Mouse (Mus musculus) midbrain, embryonic 13.5 days (tissue): ENCODE data around the gene Cuedc1. TPM values are rescaled to one million over a fixed set of nuclear protein-coding genes. Genes with fewer than 3 reads are reported as not detected.

Experiments
- ATAC-seq: fragments of 200-750 bp; cut with Nextera tagmentation; 2 replicates; pipeline ENCODE4 v1.8.0; 2017; ENCODE audit warnings: mild to moderate bottlenecking, moderate TSS enrichment, moderate library complexity
- H3K27ac ChIP-seq: fragments of 300-500 bp; sonication (generic); 2 replicates; pipeline ENCODE4 v1.5.1; 2015; ENCODE audit warnings: inconsistent platforms, mild to moderate bottlenecking, moderate library complexity
- H3K27me3 ChIP-seq: fragments of 300-500 bp; sonication (generic); 2 replicates; pipeline ENCODE4 v1.6.1; 2015; ENCODE audit warnings: mild to moderate bottlenecking, inconsistent platforms
- H3K36me3 ChIP-seq: fragments of 300-500 bp; sonication (generic); 2 replicates; pipeline ENCODE4 v1.6.1; 2015; ENCODE audit warnings: mild to moderate bottlenecking, inconsistent platforms
- H3K4me1 ChIP-seq: fragments of 300-500 bp; sonication (generic); replicated peaks from 2 replicates; pipeline ENCODE4 v1.6.1; 2015; ENCODE audit warnings: inconsistent platforms
- H3K4me2 ChIP-seq: fragments of 300-500 bp; sonication (generic); replicated peaks from 2 replicates; pipeline ENCODE4 v1.6.1; 2015; ENCODE audit warnings: moderate library complexity, mild to moderate bottlenecking, inconsistent platforms
- H3K4me3 ChIP-seq: fragments of 300-500 bp; sonication (generic); replicated peaks from 2 replicates; pipeline ENCODE4 v1.5.1; 2015; ENCODE audit warnings: mild to moderate bottlenecking, inconsistent platforms
- H3K9ac ChIP-seq: fragments of 300-500 bp; sonication (generic); replicated peaks from 2 replicates; pipeline ENCODE4 v1.6.1; 2015; ENCODE audit warnings: mild to moderate bottlenecking, inconsistent platforms
- H3K9me3 ChIP-seq: fragments of 300-500 bp; sonication (generic); 2 replicates; pipeline ENCODE4 v1.6.1; 2016; ENCODE audit warnings: mild to moderate bottlenecking, inconsistent platforms
- WGBS: fragments of 180-500 bp; shearing (Covaris S2); methylation state at CpG from one replicate; pipeline ENCODE4 v1.1.7; 2015; 5-methylcytosine and 5-hydroxymethylcytosine counted together
- polyA plus RNA-seq: library from polyadenylated mRNA; unstranded; fragments of >200 nt; fragmentation: Nextera tagmentation; extraction: Ambion mirVana; gene quantifications from 2 replicates; pipeline ENCODE4 v1.2.1, GENCODE M21; 2015

Cuedc1 gene
- polyA plus RNA-seq, 1 experiment from 2014 or later: 46.1 TPM

DNA sequence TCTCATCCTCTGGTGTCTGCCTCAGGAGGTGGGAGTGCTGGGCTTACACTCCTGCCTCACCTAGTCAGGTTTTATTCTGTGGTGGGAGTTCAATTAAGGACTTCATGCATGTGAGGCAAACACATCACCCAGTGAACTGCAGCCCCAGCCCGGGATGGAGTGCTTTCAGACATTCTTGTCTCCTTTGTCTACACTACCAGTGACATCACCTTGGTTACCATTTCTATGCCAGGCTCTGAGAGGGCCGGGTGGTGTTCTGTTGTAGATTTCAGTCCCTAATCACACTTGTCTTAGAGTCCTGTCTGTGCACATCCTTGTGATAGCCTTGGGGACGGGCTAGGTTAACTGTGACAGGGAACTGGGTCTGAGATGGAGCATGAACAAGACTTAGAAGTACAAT, 70.8 kb downstream of the Cuedc1 start:
- no peaks in the 10 kb centered on the region for H3K9me3 ChIP-seq
- WGBS: 15% methylated on average over 3 of the region's 3 CpGs
- H3K4me1 ChIP-seq: peaks cover 56% of the 10 kb centered on the region
- no peak overlapping the region for H3K4me2 ChIP-seq
- H3K27me3 ChIP-seq: peaks cover 21% of the 10 kb centered on the region
- peaks cover 5% of the 10 kb centered on the region; the same call in 1 of the 2 replicates for H3K36me3 ChIP-seq
- H3K9ac ChIP-seq: no peak overlapping the region
- ATAC-seq: no peak
- H3K4me3 ChIP-seq: no peak overlapping the region
- no peak overlapping the region for H3K27ac ChIP-seq

DNA sequence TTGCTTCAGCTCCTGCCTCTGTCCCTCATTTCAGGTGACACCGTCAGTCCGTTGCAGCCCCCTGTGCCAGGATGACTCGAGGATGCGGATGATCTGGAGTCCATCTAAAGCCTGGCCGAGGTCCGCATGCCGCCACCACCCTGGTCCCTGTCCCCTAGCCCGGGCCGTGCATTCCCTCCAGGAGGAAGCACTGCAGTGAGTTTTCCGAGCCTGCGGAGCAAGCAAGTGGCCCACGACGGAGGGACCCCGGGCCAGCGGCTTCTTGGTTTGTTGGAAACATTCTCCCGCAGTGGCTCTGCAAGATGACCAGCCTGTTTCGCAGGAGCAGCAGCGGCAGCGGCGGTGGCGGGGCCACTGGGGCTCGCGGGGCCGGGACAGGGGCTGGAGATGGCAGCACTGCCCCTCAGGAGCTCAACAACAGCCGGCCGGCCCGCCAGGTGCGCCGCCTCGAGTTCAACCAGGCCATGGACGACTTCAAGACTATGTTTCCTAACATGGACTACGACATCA, 71.7 kb downstream of the Cuedc1 start:
- no peak for ATAC-seq

DNA sequence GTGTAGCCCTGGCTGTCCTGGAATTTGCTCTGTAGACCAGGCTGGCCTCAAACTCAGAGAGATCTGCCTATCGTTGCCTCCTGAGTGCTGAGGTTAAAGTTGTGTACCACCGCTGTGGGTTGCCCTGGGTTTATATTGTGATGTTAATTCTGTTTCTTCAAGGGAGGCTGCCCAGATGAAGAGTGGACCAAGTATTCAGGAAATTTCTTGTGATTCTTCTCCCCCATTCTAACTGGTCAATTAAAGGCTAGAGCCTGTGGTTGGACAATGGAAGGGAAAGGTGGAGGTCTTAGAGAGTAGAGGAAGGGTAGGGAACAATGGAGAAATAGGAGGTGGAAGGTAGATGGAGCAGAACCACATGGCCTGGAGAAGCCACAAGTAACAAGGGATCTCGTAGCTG, 72.7 kb downstream of the Cuedc1 start:
- no peak overlapping the region for H3K4me3 ChIP-seq
- H3K36me3 ChIP-seq: peaks cover 5% of the 10 kb centered on the region; the same call in 1 of the 2 replicates
- no peak overlapping the region for H3K4me2 ChIP-seq
- no peaks in the 10 kb centered on the region for H3K9me3 ChIP-seq
- H3K9ac ChIP-seq: no peak overlapping the region
- no peak overlapping the region for H3K27ac ChIP-seq
- ATAC-seq: no peak
- 39% methylated on average over 3 of the region's 3 CpGs for WGBS
- peaks cover 21% of the 10 kb centered on the region for H3K27me3 ChIP-seq
- H3K4me1 ChIP-seq: peaks cover 49% of the 10 kb centered on the region

More for the DNA sequence above, 71.7 kb downstream of the Cuedc1 start:
- Histone ChIP-seq H3K27me3 (peaks cover 21% of the 10 kb centered on the region), H3K9me3 (no peaks in the 10 kb centered on the region), H3K36me3 (peaks cover 5% of the 10 kb centered on the region; the same call in 1 of the 2 replicates), H3K4me1 (peaks cover 57% of the 10 kb centered on the region), H3K4me2 (no peak overlapping the region), H3K9ac (no peak overlapping the region), H3K27ac (no peak overlapping the region), H3K4me3 (no peak overlapping the region)
- WGBS: 22% methylated on average over 32 of the region's 32 CpGs

DNA sequence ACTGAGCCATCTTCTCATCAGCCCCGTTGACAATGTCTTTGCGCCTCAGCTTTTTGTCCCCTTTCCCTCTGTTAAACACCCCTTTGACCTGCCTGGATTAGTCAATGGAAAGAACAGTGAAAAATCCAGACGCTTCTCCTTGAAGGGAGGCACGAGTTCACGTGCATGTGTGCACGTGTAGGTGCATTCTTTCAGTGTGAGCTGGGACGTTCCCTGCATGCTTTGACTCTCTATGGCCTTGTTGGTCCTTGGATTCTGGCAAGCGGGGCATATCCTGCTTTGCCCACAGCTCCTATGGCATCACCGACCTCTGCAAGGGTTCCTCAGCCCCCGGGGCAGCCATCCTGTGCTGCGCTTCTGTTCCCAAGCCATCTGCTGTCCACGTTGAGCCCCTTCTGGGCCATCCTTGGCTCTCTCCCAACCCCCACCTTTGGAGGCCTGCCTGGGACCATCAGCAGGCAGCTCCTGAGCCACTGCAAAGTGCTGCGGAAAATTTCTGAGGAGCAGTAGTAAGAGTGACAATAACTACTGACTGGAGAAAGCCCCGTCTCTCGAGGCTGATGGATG, 74.1 kb downstream of the Cuedc1 start:
- Histone ChIP-seq H3K4me2 (no peak overlapping the region), H3K9ac (no peak overlapping the region), H3K27ac (no peak overlapping the region), H3K36me3 (peaks cover 6% of the 10 kb centered on the region; the same call in 1 of the 2 replicates), H3K4me3 (no peak overlapping the region), H3K9me3 (no peaks in the 10 kb centered on the region), H3K4me1 (peaks cover 38% of the 10 kb centered on the region), H3K27me3 (peaks cover 21% of the 10 kb centered on the region)
- WGBS: 76% methylated on average over 15 of the region's 15 CpGs
- no peak for ATAC-seq

DNA sequence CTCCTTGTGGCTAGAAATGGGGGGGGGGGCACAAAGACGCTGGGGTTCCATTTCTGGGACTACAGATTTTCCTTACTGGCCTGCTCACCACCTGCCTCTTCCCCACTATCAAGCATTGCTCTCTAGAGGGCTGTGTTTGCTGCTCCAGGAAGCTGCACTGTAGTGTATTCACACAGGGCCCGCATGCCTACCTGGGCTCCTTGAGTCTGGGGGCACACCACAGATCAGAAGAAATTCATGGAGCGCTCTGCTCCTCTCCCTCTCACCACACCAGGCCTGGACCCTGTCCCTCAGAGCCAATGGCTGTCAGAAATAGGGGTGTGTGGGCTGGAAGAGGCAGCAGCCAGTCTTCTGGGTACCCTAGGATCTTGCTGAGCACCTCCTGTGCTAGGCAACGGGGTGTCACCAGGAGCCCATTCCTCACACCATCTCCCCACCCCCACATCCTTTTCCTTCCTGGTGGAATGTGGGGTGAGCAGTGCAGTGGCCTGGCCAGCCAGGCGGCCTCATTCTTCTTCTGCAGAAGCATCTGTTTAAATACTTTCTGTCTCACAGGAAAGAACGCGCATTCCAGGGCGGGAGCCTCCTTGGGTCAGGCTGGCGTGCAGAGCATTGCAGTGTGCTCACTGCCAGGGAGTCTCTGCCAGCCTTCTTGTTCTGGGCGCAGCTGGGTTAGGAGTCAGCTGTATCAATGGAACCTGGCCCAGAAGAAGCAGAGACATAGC, 74.9 kb downstream of the Cuedc1 start:
- no peak for ATAC-seq
- Histone ChIP-seq H3K4me1 (peaks cover 38% of the 10 kb centered on the region), H3K36me3 (peaks cover 14% of the 10 kb centered on the region; the same call in 1 of the 2 replicates), H3K27me3 (peaks cover 21% of the 10 kb centered on the region), H3K4me3 (no peak overlapping the region), H3K4me2 (no peak overlapping the region), H3K27ac (peak overlapping the region; percentile 53; the same call in 1 of the 2 replicates), H3K9ac (peak overlapping the region; percentile 44), H3K9me3 (no peaks in the 10 kb centered on the region)
- 35% methylated on average over 10 of the region's 10 CpGs for WGBS

DNA sequence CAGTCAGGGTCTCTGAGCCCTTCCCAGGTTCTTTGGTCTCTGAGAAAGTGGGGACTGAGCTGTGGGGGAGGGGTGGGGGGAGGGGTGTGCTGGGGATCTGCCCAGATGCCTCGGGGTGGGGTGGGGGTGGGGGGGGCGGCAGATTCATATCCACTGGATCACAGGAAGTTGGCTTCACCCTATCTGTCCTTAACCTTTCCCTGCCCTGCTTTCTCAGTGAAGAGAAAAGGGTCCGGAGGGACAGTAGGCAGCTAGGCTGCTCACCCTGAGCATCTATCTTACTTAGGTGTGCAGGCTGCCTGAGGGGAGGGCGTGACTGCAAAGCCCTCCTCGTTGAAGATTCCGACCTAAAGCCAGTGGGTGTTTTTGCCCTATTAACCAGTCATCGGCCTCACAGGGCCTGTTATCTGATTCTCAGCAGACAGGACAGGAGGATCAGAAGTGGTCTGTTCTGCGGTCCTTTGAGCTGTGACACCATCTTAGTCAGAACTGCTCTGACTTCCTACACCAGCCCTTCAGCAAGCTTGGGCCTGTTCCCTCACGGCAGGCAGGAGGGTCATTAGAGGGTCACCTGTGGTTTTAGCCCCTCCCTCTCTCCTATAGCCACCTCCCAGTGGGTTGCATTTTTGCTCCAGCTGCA, 75.6 kb downstream of the Cuedc1 start:
- WGBS: 29% methylated on average over 9 of the region's 9 CpGs
- 0 out of 2 replicates have a peak overlapping the region, but pooled peaks have one; percentile 36 for H3K9ac ChIP-seq
- H3K9me3 ChIP-seq: no peaks in the 10 kb centered on the region
- H3K36me3 ChIP-seq: peaks cover 18% of the 10 kb centered on the region; the same call in 1 of the 2 replicates
- no peak for ATAC-seq
- H3K4me2 ChIP-seq: no peak overlapping the region
- H3K4me3 ChIP-seq: no peak overlapping the region
- peaks cover 35% of the 10 kb centered on the region for H3K4me1 ChIP-seq
- H3K27ac ChIP-seq: peak overlapping the region; percentile 53; the same call in 1 of the 2 replicates
- H3K27me3 ChIP-seq: peaks cover 21% of the 10 kb centered on the region

DNA sequence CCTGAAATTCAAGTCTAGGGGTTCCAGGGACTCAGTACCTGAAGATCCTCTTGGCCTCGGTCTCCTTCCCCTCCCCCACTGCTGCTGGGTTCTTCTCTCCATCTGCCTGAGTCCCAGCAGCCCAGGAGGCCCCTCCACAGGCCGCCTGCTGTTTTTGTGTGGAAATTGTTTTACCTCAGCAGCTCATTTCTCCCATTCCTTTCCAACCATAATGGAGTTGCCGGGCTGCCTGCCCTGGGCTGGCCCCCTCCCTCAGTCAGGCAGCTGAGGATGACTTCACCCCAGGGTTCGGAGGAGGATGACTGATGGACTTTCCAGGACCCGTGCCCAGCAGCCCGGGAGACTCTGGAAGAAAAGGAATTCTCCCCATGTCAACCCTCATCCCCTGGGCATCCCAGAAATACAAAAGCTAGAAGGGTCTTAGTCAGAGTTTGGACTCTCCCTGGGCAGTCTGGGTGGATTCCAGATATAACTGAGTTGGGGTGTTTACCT, 82.7 kb downstream of the Cuedc1 start:
- H3K4me2 ChIP-seq: no peak overlapping the region
- 0 out of 2 replicates have a peak, but pooled peaks have one; percentile 25 for ATAC-seq
- peaks cover 3% of the 10 kb centered on the region; the same call in 1 of the 2 replicates for H3K27me3 ChIP-seq
- H3K4me3 ChIP-seq: no peak overlapping the region
- 11% methylated on average over 6 of the region's 6 CpGs for WGBS
- H3K9me3 ChIP-seq: no peaks in the 10 kb centered on the region
- H3K9ac ChIP-seq: no peak overlapping the region; the same call in 1 of the 2 replicates
- H3K27ac ChIP-seq: peak overlapping the region; percentile 77
- peaks cover 43% of the 10 kb centered on the region for H3K36me3 ChIP-seq
- H3K4me1 ChIP-seq: peaks cover 20% of the 10 kb centered on the region

DNA sequence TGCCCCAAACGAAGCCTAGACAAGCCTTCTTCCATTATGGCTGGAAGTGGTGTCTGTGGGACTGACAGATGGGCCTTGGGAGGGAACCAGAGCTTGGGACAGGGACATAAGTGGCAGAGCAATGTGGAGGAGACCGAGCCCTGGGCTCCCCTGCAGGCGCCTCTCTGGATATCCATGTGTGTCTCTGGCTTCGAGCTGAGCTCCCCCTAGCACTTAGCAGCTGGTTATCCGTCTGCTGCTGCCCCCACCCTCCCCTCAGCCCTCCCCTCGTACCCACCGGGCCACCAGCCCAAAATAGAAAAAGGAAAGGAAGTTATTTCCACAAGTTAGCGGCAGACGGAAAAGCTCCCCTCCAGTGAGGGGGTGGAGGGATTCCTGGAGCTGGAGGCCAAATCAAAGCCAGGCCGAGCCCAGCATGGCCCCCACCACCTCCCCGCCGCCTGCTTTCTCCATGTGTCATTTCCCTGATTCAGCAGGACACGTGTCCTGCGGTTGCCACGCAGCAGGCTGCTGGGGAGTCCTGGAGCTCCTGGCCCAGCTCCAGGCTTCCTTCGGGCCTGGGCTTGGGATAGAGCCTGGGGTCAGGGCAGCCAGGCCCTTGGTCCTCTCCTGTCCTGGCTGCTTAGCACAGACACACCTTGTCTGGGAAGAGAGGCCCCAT, 83.2 kb downstream of the Cuedc1 start:
- peak; percentile 78 for ATAC-seq
- Histone ChIP-seq H3K27ac (peak overlapping the region; percentile 77), H3K4me1 (peaks cover 25% of the 10 kb centered on the region), H3K36me3 (peaks cover 43% of the 10 kb centered on the region), H3K9ac (0 out of 2 replicates have a peak overlapping the region, but pooled peaks have one; percentile 0), H3K4me3 (no peak overlapping the region), H3K4me2 (no peak overlapping the region), H3K9me3 (no peaks in the 10 kb centered on the region), H3K27me3 (peaks cover 3% of the 10 kb centered on the region; the same call in 1 of the 2 replicates)
- WGBS: 8% methylated on average over 16 of the region's 16 CpGs

DNA sequence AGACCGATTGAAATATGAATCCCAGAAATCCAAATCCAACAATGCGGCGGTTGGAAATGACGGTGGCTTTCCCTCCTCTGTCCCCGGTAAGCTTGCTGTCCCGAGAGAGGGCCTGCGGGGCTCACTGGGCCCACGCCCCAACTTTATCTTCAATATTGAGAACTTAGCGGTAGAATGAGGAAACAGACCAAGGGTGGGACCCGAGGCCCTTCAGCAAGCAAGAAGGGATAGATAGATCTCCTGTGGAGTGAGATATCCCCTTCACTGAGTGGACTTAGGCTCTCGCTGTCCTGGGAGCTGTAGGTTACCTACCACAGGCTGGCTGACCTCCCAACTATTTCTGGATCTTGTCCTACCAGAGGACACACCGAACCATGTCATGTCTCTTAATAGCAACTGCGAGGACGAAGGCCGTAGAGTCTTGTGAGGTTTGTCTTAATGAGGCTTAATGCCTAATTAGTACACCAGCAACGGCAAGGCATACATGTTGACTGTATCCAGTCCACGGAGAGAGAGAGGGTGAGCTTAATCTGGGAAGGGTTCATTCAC, 86.8 kb downstream of the Cuedc1 start:
- H3K27ac ChIP-seq: no peak overlapping the region
- peaks cover 12% of the 10 kb centered on the region for H3K27me3 ChIP-seq
- H3K4me1 ChIP-seq: peaks cover 45% of the 10 kb centered on the region
- H3K36me3 ChIP-seq: peaks cover 28% of the 10 kb centered on the region
- H3K4me2 ChIP-seq: no peak overlapping the region
- no peaks in the 10 kb centered on the region for H3K9me3 ChIP-seq
- no peak for ATAC-seq
- H3K4me3 ChIP-seq: no peak overlapping the region
- no peak overlapping the region for H3K9ac ChIP-seq
- WGBS: 87% methylated on average over 17 of the region's 17 CpGs

DNA sequence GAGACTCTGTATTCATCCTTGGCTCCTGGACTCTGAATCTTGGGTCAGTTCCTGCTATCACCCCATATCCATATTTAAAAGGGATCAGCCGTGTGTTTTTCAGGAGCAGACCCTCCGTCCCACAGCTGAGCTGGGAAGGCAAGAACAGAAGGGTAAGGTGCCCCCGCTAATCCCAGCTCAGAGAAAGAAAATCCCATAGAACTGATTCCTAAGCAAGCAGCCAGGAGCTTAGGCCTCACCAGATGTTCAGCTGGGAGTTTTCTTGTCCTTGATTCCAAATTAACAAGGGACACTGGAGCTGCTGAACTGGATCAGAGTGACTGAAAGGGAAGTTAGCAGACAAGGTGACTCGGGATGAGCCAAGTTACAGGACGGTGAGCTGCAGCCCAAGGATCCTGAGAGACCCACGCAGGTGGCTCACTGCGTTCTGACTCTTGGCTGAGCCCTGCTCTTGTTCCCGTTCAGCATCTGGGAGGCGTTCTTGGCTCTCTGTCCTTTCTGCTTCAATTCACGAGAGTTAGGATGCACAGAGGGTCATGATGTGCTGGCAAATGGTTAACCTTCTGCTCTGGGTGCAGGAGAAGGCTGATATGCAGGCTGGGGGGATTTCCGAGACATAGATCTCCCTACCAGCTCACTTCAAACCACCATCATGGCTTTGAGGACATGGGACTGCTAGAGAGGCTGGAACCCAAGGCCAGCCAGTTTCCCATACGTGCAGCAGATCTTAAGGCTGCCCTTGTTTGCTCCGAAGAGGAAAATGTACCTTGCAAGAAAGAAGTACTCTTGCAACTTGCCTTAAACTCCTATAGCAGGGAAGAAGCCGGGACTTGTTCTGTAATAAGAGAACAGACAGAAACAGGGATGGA, 88.5 kb downstream of the Cuedc1 start:
- no peak overlapping the region for H3K4me2 ChIP-seq
- peak overlapping the region; percentile 73 for H3K27ac ChIP-seq
- ATAC-seq: no peak
- peak overlapping the region; percentile 47; the same call in 1 of the 2 replicates for H3K9ac ChIP-seq
- no peak overlapping the region for H3K4me3 ChIP-seq
- 42% methylated on average over 14 of the region's 14 CpGs for whole genome bisulfite sequencing
- H3K4me1 ChIP-seq: peaks cover 29% of the 10 kb centered on the region
- H3K27me3 ChIP-seq: peaks cover 21% of the 10 kb centered on the region
- peaks cover 29% of the 10 kb centered on the region for H3K36me3 ChIP-seq
- H3K9me3 ChIP-seq: no peaks in the 10 kb centered on the region
